Mouse (Mus musculus): Measurements from ENCODE around the gene Ctnnbip1.

The Ctnnbip1 gene

DNA sequence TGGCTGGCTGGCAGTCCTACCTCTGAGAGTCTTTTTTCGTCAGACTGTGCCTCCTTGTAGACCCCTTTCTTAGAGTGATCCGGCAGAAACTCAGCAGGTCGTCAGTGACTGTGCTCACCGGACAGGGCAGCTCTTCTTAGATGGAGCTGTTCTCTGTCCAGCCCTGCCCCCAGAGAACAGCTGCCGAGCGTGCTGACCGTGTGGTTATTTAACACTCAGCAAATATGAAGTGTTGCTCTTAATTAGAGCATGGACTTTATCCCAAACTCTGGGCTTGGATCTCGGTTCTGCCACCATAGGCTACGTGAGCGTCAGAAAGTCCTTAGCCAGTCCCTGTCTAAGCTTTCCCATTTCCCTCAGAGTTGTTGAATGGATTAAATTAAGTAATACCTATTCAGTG, 3.2 kb downstream of the Ctnnbip1 start:
- no peak for DNase-seq (ENCODE audit: low spot score)

GRCm38 (mm10) chr4:149523961-149524360, 5.9 kb downstream of the Ctnnbip1 start:
- no peak for DNase-seq (ENCODE audit: low spot score)

DNA sequence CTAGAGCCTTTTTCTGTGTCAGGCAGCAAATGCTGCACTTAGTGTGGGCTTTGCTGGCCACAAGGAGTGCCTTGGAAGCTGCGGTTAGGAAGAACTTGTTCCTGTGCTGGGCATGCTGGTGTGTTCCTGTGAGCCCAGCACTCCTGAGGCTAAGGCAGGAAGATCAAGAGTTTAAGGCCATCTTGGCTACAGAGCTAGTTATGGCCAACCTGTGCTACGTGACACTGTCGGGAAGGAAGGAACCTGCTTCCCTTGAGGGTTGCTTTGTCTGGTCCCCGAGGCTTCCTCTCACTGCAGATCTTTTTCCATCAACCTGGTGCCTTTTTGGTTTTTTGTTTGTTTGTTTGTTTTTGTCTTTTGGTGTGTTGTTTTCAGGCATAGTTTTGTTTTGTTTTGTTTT, 7.1 kb downstream of the Ctnnbip1 start:
- DNase-seq (ENCODE audit: low spot score) = no peak

DNA sequence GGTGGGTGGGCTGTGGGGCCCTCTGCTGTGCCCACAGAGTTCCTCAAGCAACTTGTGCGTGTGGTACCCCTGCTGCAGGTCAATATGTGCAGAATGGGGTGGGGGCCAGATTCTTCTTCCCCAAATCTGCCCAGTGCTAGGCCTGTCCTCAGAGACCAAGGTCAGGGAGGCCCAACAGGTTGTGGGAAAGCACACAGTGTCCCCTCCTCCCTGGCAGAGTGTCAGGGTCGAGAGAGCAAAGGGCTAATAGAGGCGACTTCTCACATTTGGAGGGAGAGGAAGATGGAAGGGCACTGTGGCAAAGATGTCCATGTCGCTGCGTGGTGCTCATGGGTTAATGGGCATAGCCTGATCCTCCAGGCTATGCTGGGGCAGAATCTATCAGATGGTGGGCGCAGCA, 7.8 kb downstream of the Ctnnbip1 start:
- no peak for DNase-seq (ENCODE audit: low spot score)

GRCm38 (mm10) chr4:149526330-149526729, 8.3 kb downstream of the Ctnnbip1 start:
- DNase-seq (ENCODE audit: low spot score) = no peak

- DNase-seq (ENCODE audit: low spot score) = no peak
Measured at GRCm38 (mm10) chr4:149527621-149528354, 9.8 kb downstream of the Ctnnbip1 start.

GRCm38 (mm10) chr4:149529691-149530090, 11.7 kb downstream of the Ctnnbip1 start:
- no peak for DNase-seq (ENCODE audit: low spot score)

DNA sequence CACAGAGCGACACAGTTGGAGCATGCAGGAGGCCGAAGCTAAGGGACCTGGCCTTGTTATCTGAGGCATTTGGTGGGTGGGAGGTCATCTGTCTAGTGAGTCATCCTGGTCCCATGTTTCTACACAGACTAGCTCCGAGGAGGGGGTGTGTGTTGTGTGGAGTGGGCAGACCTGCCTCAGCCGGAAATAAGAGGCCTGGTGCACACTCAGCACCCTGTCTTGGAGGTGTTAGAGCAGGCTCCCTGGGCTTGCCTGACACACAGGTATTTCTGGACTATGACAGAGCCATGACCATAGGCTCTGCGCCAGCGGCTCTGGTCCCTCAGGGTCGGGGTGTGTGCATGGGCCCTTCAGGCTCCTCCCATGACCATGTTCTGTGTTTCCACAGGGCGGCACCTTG, 21.4 kb downstream of the Ctnnbip1 start:
- no peak for DNase-seq (ENCODE audit: low spot score)

GRCm38 (mm10) chr4:149541935-149542334, 23.9 kb downstream of the Ctnnbip1 start:
- no peak for DNase-seq (ENCODE audit: low spot score)

DNA sequence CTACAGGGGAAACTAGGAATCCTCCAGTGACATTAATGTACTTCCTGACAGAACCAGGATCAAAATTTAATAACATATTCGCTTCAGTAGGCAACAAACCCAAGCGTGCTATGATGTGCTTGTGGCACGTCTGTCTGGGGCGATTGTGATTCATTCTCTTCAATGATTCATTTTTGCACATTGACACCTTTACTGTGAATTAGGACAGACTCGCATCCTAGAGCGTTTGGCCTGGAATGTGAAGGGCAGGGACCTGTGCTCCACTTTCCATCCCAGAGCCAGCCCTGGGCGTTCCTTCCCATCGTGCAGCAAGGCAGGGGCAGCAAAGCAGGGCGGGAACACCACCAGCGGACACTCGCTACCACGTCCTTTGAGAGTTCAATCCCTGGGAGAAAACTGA, 24.4 kb downstream of the Ctnnbip1 start:
- no peak for DNase-seq (ENCODE audit: low spot score)

- DNase-seq (ENCODE audit: low spot score) = peak; percentile 80
Measured at GRCm38 (mm10) chr4:149542927-149543553, 25.0 kb downstream of the Ctnnbip1 start.

DNA sequence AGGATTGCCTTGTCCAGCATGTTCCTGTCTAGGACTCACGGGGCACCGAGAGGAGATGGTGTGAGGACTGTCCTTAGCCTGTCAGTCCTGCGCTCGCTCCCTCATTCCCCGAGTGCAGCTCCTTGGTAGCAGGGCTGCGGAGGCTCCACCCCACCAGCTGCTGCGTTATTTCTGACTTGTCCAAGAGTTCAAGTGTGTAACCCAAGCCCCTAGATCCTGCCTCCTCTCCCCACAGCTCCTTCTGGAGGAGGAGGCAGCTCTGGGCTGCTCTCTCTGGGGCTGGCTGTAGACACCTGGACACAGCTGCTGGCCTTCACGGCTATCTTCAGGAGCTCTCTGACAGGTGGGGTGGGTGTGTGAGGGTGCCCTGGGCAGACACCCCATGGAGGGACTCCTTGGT, 26.9 kb downstream of the Ctnnbip1 start:
- DNase-seq (ENCODE audit: low spot score) = no peak

DNA sequence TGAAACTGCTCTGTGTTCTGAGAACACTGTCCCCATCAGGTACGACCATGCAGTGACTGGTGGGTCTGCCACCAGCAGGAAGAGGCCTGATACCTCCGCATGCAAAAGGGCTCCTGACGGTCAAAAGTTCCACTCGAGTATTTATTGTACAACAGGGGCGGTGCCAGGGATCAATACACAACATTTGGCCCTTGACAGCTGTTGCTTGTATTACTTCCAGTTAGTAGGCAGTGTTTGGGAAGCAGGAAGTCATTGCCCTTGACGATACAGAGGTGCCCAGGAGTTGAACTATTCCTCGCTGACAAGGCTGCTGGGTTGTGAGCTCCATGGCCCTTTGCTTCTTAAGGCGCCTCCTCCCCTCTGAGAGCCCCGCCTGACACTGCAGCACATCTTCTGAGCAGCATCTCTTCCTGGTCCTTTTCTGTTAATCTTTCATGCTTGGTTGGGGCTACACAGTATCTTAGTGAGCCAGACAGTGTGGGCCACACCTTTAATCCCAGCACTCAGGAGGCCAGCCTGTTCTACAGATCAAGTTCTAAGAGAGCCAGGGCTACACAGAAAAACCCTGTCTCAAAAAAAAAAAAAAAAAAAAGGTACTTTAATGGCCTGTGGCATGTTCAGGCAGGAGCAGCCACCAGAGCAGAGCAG, 28.9 kb downstream of the Ctnnbip1 start:
- DNase-seq (ENCODE audit: low spot score) = peak; percentile 49

- no peak for DNase-seq (ENCODE audit: low spot score)
Measured at GRCm38 (mm10) chr4:149547523-149547922, 29.5 kb downstream of the Ctnnbip1 start.

GRCm38 (mm10) chr4:149549221-149549925, 31.3 kb downstream of the Ctnnbip1 start:
- peak; percentile 74 for DNase-seq (ENCODE audit: low spot score)

GRCm38 (mm10) chr4:149550866-149551265, 32.8 kb downstream of the Ctnnbip1 start:
- DNase-seq (ENCODE audit: low spot score) = no peak

GRCm38 (mm10) chr4:149551696-149552095, 33.7 kb downstream of the Ctnnbip1 start:
- DNase-seq (ENCODE audit: low spot score) = no peak

DNA sequence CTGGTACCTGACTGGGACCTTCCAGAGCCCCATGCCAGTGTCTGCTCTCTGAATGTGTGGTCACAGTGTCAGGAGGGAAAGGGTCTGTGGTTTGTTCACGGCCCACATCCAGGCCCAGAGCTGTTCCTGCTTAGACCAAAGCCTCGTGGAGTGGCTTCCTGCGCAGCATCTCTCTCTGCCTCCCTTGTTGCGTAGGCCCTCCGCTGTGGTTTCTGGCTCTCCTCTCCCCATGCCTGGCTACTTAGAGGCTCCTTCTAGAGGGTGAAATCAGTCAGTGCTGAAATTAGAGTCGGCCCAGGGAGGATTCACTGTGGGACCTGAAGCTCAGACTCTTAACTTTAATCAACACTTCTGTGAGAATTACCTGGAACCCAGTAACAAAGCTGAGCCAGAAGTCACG, 35.8 kb downstream of the Ctnnbip1 start:
- no peak for DNase-seq (ENCODE audit: low spot score)

GRCm38 (mm10) chr4:149556111-149556510, 38.1 kb downstream of the Ctnnbip1 start:
- DNase-seq (ENCODE audit: low spot score) = no peak

- no peak for DNase-seq (ENCODE audit: low spot score)
Measured at GRCm38 (mm10) chr4:149557905-149558304, 39.9 kb downstream of the Ctnnbip1 start.

GRCm38 (mm10) chr4:149558389-149558788, 40.4 kb downstream of the Ctnnbip1 start:
- DNase-seq (ENCODE audit: low spot score) = no peak

DNA sequence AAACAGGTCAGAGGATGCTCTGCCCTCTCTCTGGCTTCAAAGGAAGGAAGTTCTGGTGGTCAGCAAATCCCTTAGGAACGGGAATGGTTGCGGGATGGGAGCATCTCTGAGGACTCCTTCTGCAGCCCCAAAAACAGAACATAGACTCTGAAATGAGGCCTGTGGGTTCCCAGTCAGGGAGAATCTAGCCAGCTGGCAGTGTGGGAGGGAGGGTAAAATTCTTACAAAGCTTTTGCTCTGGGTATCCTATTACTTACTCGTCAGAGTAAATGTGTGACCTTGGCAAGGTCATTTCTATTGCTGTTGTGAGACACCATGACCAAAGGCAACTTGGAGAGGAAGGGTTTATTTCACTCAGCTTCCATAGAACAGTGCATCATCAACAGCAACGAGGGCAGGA, 43.4 kb downstream of the Ctnnbip1 start:
- no peak for DNase-seq (ENCODE audit: low spot score)
